Mouse (Mus musculus): ENCODE data around the gene Alkbh4. TPM values are rescaled to one million over a fixed set of nuclear protein-coding genes. Genes with fewer than 3 reads are reported as not detected.

The Alkbh4 gene
- total and polyA plus RNA-seq, 2 experiments from 2014 or later: 16.1 to 16.4 TPM

- ATAC-seq (peak; percentile 90), DNase-seq (peak; percentile 31)
- WGBS: 64% methylated on average over 11 of the region's 11 CpGs
- H3K4me3 ChIP-seq (ENCODE audit: low read depth, low read length): no peak overlapping the region
- no peaks in the 10 kb centered on the region for H3K4me1 ChIP-seq (ENCODE audit: insufficient read depth)
- no peaks in the 10 kb centered on the region for H3K9me3 ChIP-seq (ENCODE audit: low read length)
- H3K4me2 ChIP-seq (ENCODE audit: low read depth): no peak overlapping the region
- TF ChIP-seq CTCF (IDR thresholded peaks at IDR 0.05; ENCODE audit: low read depth): no peak
- H3K9ac ChIP-seq: no peak overlapping the region
- H3K36me3 ChIP-seq (ENCODE audit: insufficient read depth): peaks cover 30% of the 10 kb centered on the region
- 0 out of 2 replicates have a peak overlapping the region, but pooled peaks have one; percentile 15 for H3K27ac ChIP-seq (ENCODE audit: low read depth, low read length)
- H3K27me3 ChIP-seq (ENCODE audit: insufficient read depth, low read length): no peaks in the 10 kb centered on the region
Observed at GRCm38 (mm10) chr5:136163807-136164474, 28.0 kb downstream of the Alkbh4 start.

- WGBS: 65% methylated on average over 8 of the region's 8 CpGs
- no peaks in the 10 kb centered on the region for H3K27me3 ChIP-seq (ENCODE audit: insufficient read depth, low read length)
- no peak for ATAC-seq
Observed at GRCm38 (mm10) chr5:136165246-136165645, 29.3 kb downstream of the Alkbh4 start.

GRCm38 (mm10) chr5:136167296-136167695 is 31.4 kb downstream of the Alkbh4 start:
- ATAC-seq: no peak

More at GRCm38 (mm10) chr5:136165246-136165645, 29.3 kb downstream of the Alkbh4 start:
- DNase-seq: no peak
- Histone ChIP-seq H3K9ac (no peak overlapping the region), H3K9me3 (ENCODE audit: low read length) (no peaks in the 10 kb centered on the region), H3K36me3 (ENCODE audit: insufficient read depth) (peaks cover 30% of the 10 kb centered on the region), H3K4me3 (ENCODE audit: low read depth, low read length) (no peak overlapping the region), H3K27ac (ENCODE audit: low read depth, low read length) (no peak overlapping the region), H3K4me1 (ENCODE audit: insufficient read depth) (no peaks in the 10 kb centered on the region), H3K4me2 (ENCODE audit: low read depth) (no peak overlapping the region)
- TF ChIP-seq CTCF (IDR thresholded peaks at IDR 0.05; ENCODE audit: low read depth): no peak

GRCm38 (mm10) chr5:136168071-136168470 is 32.1 kb downstream of the Alkbh4 start:
- no peak overlapping the region for H3K4me3 ChIP-seq (ENCODE audit: low read depth, low read length)
- no peaks in the 10 kb centered on the region for H3K27me3 ChIP-seq (ENCODE audit: insufficient read depth, low read length)
- no peak overlapping the region for H3K9ac ChIP-seq
- TF ChIP-seq CTCF (IDR thresholded peaks at IDR 0.05; ENCODE audit: low read depth): peak; percentile 40
- H3K27ac ChIP-seq (ENCODE audit: low read depth, low read length): no peak overlapping the region
- 97% methylated on average over 3 of the region's 3 CpGs for WGBS
- ATAC-seq: no peak
- DNase-seq: no peak
- H3K36me3 ChIP-seq (ENCODE audit: insufficient read depth): peaks cover 19% of the 10 kb centered on the region
- no peaks in the 10 kb centered on the region for H3K9me3 ChIP-seq (ENCODE audit: low read length)
- H3K4me1 ChIP-seq (ENCODE audit: insufficient read depth): peaks cover 6% of the 10 kb centered on the region; the same call in 1 of the 2 replicates
- H3K4me2 ChIP-seq (ENCODE audit: low read depth): no peak overlapping the region

More at GRCm38 (mm10) chr5:136167296-136167695, 31.4 kb downstream of the Alkbh4 start:
- TF ChIP-seq CTCF (IDR thresholded peaks at IDR 0.05; ENCODE audit: low read depth): no peak
- Histone ChIP-seq H3K36me3 (ENCODE audit: insufficient read depth) (peaks cover 22% of the 10 kb centered on the region), H3K4me2 (ENCODE audit: low read depth) (no peak overlapping the region), H3K27me3 (ENCODE audit: insufficient read depth, low read length) (no peaks in the 10 kb centered on the region), H3K9me3 (ENCODE audit: low read length) (no peaks in the 10 kb centered on the region), H3K4me3 (ENCODE audit: low read depth, low read length) (no peak overlapping the region), H3K9ac (no peak overlapping the region), H3K4me1 (ENCODE audit: insufficient read depth) (peaks cover 6% of the 10 kb centered on the region; the same call in 1 of the 2 replicates), H3K27ac (ENCODE audit: low read depth, low read length) (no peak overlapping the region)
- no peak for DNase-seq
- 94% methylated on average over 4 of the region's 4 CpGs for WGBS

GRCm38 (mm10) chr5:136169626-136170511 is 33.9 kb downstream of the Alkbh4 start:
- Histone ChIP-seq H3K9ac (peak overlapping the region; percentile 76), H3K9me3 (ENCODE audit: low read length) (no peaks in the 10 kb centered on the region), H3K4me3 (ENCODE audit: low read depth, low read length) (peak overlapping the region; percentile 65), H3K36me3 (ENCODE audit: insufficient read depth) (peaks cover 14% of the 10 kb centered on the region), H3K27me3 (ENCODE audit: insufficient read depth, low read length) (no peaks in the 10 kb centered on the region), H3K27ac (ENCODE audit: low read depth, low read length) (peak overlapping the region; percentile 76), H3K4me1 (ENCODE audit: insufficient read depth) (peaks cover 6% of the 10 kb centered on the region), H3K4me2 (ENCODE audit: low read depth) (peak overlapping the region; percentile 73)
- WGBS: 10% methylated on average over 15 of the region's 15 CpGs
- ATAC-seq (peak; percentile 36), DNase-seq (peak; percentile 60)
- no peak for TF ChIP-seq CTCF (IDR thresholded peaks at IDR 0.05; ENCODE audit: low read depth)

GRCm38 (mm10) chr5:136170512-136171362 is 34.8 kb downstream of the Alkbh4 start, which contains the start of gene Orai2:
Gene Orai2, minus strand, starts transcription at chr5:136170713.
- peak within 1 kb of the TSS; percentile 73 for H3K4me2 ChIP-seq (ENCODE audit: low read depth)
- ATAC-seq (peak; percentile 90), DNase-seq (peak; percentile 91)
- H3K9me3 ChIP-seq (ENCODE audit: low read length): no peaks in the 10 kb centered on the region
- peaks cover 6% of the 10 kb centered on the region for H3K4me1 ChIP-seq (ENCODE audit: insufficient read depth)
- peak within 1 kb of the TSS; percentile 65 for H3K4me3 ChIP-seq (ENCODE audit: low read depth, low read length)
- no peaks in the 10 kb centered on the region for H3K27me3 ChIP-seq (ENCODE audit: insufficient read depth, low read length)
- H3K9ac ChIP-seq: peak within 1 kb of the TSS; percentile 76
- 4% methylated on average over 49 of the region's 49 CpGs for WGBS
- H3K27ac ChIP-seq (ENCODE audit: low read depth, low read length): peak within 1 kb of the TSS; percentile 76
- TF ChIP-seq CTCF (IDR thresholded peaks at IDR 0.05; ENCODE audit: low read depth): no peak
- peaks cover 9% of the 10 kb centered on the region; the same call in 1 of the 2 replicates for H3K36me3 ChIP-seq (ENCODE audit: insufficient read depth)
